Mouse (Mus musculus): ENCODE measurements around the gene Lca5l.

Lca5l gene

GRCm38 (mm10) chr16:96120022-96120623 lies 71.9 kb downstream of the Lca5l start:
- no peak for DNase-seq (ENCODE audit: low spot score in 2 of 2)

- no peak for DNase-seq (ENCODE audit: low spot score in 2 of 2)
These were observed 77.3 kb downstream of the Lca5l start for GRCm38 (mm10) chr16:96114729-96115128.

- DNase-seq (ENCODE audit: low spot score in 2 of 2) = no peak
These were observed 79.3 kb downstream of the Lca5l start for GRCm38 (mm10) chr16:96112769-96113168.

GRCm38 (mm10) chr16:96110655-96111345 lies 81.3 kb downstream of the Lca5l start:
- DNase-seq (ENCODE audit: low spot score in 2 of 2) = no peak

- no peak for DNase-seq (ENCODE audit: low spot score in 2 of 2)
These were observed 82.4 kb downstream of the Lca5l start for GRCm38 (mm10) chr16:96109673-96110072.

Data from heart, adult 9 months (tissue).